Mouse (Mus musculus) left cerebral cortex, adult 2 months (tissue): ENCODE measurements around the gene Tmem52. TPM values are rescaled to one million over a fixed set of nuclear protein-coding genes. Genes with fewer than 3 reads are reported as not detected.
"Not testable (repeated sequence)": the region's sequence is repeated elsewhere in the genome, so short reads cannot be mapped to it uniquely, and the experiment has no call there.

Experiments used
- DNase-seq, 2 experiments: peaks; one replicate each; pipeline ENCODE4 v3.0.0; 2021 to 2022; ENCODE audit warnings: low spot score in 2 of 2, mixed read lengths in 1 of 2; ENCODE audit errors: extremely low spot score in 1 of 2
- H3K27ac ChIP-seq: fragments of 200-600 bp; 2 replicates; pipeline ENCODE4 v1.8.1; 2022
- H3K4me3 ChIP-seq: fragments of 200-600 bp; 2 replicates; pipeline ENCODE4 v1.8.1; 2022
- CTCF ChIP-seq: fragments of 200-600 bp; IDR thresholded peaks from 2 replicates; pipeline ENCODE4 v1.8.1; 2022; ENCODE audit warnings: antibody characterized with exemption, mild to moderate bottlenecking, moderate library complexity
- intact Hi-C: fragments of 180-260 bp; cut with DNase I; formaldehyde crosslinking; loops from one replicate; pipeline ENCODE4 v1.15.1; 2025
- long read RNA-seq, 2 experiments: library from polyadenylated mRNA; stranded (forward); transcript quantifications; one replicate each; pipeline ENCODE4 v2.0.0; 2021; ENCODE audit warnings: borderline mapping rate in 2 of 2
- total RNA-seq, 2 experiments: library from RNA; stranded (reverse); gene quantifications; 2 replicates each; pipeline ENCODE4 v1.2.3; 2021

Tmem52 gene
- 1 to 10 TPM; 1.7 to 1.9 TPM for total RNA-seq
- long read RNA-seq, experiment 1, partial matches to known transcripts, result 1 of 2 reads
- long read RNA-seq, experiment 1, other reads (novel, unspliced or antisense), result 0 of 2 reads
- long read RNA-seq, experiment 2, result 0 reads

GRCm38 (mm10) chr4:155468952-155469351 lies at the start of gene Tmem52:
Gene Tmem52 (plus strand): TSS chr4:155469114.
- Histone ChIP-seq H3K27ac (no peak within 1 kb of the TSS), H3K4me3 (no peak within 1 kb of the TSS)
- intact Hi-C loops, result loop anchor here (5.0 kb wide), 1 partner anchor 102 kb away; no protein-coding TSS in a partner anchor
- no peak for TF ChIP-seq CTCF
- DNase-seq, result no peak

GRCm38 (mm10) chr4:155420137-155420536 lies 48.8 kb upstream of the Tmem52 start:
- TF ChIP-seq CTCF, result no peak
- intact Hi-C loops, result no loop called here
- DNase-seq, result no peak
- Histone ChIP-seq H3K4me3 (no peak overlapping the region), H3K27ac (no peak overlapping the region)

- not testable (repeated sequence) for H3K27ac ChIP-seq, DNase-seq
Observed at GRCm38 (mm10) chr4:155421412-155422370, 47.2 kb upstream of the Tmem52 start.

GRCm38 (mm10) chr4:155423988-155424387 lies 44.9 kb upstream of the Tmem52 start:
- TF ChIP-seq CTCF, result no peak
- no peak overlapping the region for H3K4me3 ChIP-seq
- no peak overlapping the region for H3K27ac ChIP-seq
- intact Hi-C loops, result no loop called here
- DNase-seq, result no peak

More at GRCm38 (mm10) chr4:155421412-155422370, 47.2 kb upstream of the Tmem52 start:
- H3K4me3 ChIP-seq, intact Hi-C loops: not testable (repeated sequence)

- H3K4me3 ChIP-seq, result no peak overlapping the region
- H3K27ac ChIP-seq, result no peak overlapping the region
- intact Hi-C loops, result no loop called here
- no peak for DNase-seq
- TF ChIP-seq CTCF, result no peak
Observed at GRCm38 (mm10) chr4:155426272-155426671, 42.6 kb upstream of the Tmem52 start.

GRCm38 (mm10) chr4:155428442-155428841 lies 40.5 kb upstream of the Tmem52 start:
- DNase-seq, result no peak
- TF ChIP-seq CTCF, result no peak
- Histone ChIP-seq H3K4me3 (no peak overlapping the region), H3K27ac (no peak overlapping the region)
- intact Hi-C loops, result no loop called here

- no peak for DNase-seq
- Histone ChIP-seq H3K4me3 (no peak overlapping the region), H3K27ac (no peak overlapping the region)
- TF ChIP-seq CTCF, result no peak
- intact Hi-C loops, result no loop called here
Observed at GRCm38 (mm10) chr4:155429202-155429601, 39.7 kb upstream of the Tmem52 start.

GRCm38 (mm10) chr4:155432358-155432757 lies 36.6 kb upstream of the Tmem52 start:
- DNase-seq, result no peak
- intact Hi-C loops, result no loop called here
- no peak overlapping the region for H3K27ac ChIP-seq
- no peak for TF ChIP-seq CTCF
- no peak overlapping the region for H3K4me3 ChIP-seq

GRCm38 (mm10) chr4:155433993-155434392 lies 34.9 kb upstream of the Tmem52 start:
- intact Hi-C loops, result no loop called here
- no peak for DNase-seq
- H3K27ac ChIP-seq, result no peak overlapping the region
- no peak overlapping the region for H3K4me3 ChIP-seq
- no peak for TF ChIP-seq CTCF

GRCm38 (mm10) chr4:155442808-155443207 lies 26.1 kb upstream of the Tmem52 start:
- Histone ChIP-seq H3K27ac (no peak overlapping the region), H3K4me3 (no peak overlapping the region)
- intact Hi-C loops, result no loop called here
- TF ChIP-seq CTCF, result no peak
- DNase-seq, result no peak

GRCm38 (mm10) chr4:155451597-155451996 lies 17.3 kb upstream of the Tmem52 start:
- TF ChIP-seq CTCF, result no peak
- DNase-seq, result no peak
- Histone ChIP-seq H3K4me3 (no peak overlapping the region), H3K27ac (no peak overlapping the region)
- intact Hi-C loops, result no loop called here

- Histone ChIP-seq H3K4me3 (no peak overlapping the region), H3K27ac (no peak overlapping the region)
- intact Hi-C loops, result no loop called here
- no peak for DNase-seq
- no peak for TF ChIP-seq CTCF
Observed at GRCm38 (mm10) chr4:155458575-155458974, 10.3 kb upstream of the Tmem52 start.
